Mouse (Mus musculus): ENCODE results near the gene Cd79a.

DNA sequence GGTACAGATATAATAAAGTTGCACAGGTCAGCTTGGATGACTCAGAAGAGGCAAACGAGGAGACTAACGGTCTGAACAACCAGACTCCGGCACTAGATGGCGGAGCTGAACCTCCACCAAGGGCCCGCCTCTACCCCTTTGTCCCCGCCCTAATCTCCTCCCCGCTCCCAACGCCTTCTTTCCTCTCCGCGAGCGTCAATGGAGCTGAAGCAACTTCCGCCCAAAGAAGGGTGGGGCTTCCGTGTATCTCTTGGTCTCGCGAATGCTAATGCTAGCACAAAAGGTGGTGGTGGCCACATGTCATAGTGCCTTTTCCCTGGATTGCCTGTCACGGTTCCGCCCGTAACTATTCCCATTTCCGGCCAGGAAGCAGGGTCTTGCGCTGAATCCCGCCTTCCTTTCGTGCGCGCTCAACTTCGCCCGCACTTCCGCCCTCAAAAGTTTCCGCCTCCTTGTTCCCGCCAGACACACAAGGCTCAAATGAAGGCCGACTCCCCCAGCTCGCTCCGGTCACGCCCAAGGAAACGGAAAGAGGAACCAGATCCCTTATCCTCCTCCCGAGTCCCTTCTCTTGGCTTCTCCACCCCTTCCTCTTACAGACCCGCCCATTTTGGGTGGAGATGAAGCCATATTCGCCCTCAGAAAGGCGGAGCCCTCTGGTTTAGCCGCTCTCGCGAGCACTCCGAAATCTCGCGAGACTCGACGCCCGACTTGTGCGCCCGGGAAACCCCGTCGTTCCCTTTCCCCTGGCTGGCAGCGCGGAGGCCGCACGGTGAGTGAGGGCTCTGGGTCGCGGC is 13.1 kb upstream of the Cd79a start, which contains the start of gene Rps19:
- TF ChIP-seq POLR2A (IDR thresholded peaks at IDR 0.05; ENCODE audit: insufficient read depth, low read length): no peak
- no peak for TF ChIP-seq EP300 (IDR thresholded peaks at IDR 0.05; ENCODE audit: insufficient read depth, low read depth, low read length)
